Mouse (Mus musculus) bone marrow macrophage, adult 2 months (primary cell): ENCODE data around the gene Spsb1.

Experiments
- CTCF ChIP-seq: IDR thresholded peaks from 2 replicates; pipeline ENCODE4 v1.5.1; 2012; ENCODE audit warnings: low read depth, mild to moderate bottlenecking, low read length, moderate library complexity
- POLR2A ChIP-seq: IDR thresholded peaks from 2 replicates; pipeline ENCODE4 v1.6.1; 2012; ENCODE audit warnings: mild to moderate bottlenecking, low read depth, low read length, borderline replicate concordance

- no peak for TF ChIP-seq POLR2A
- TF ChIP-seq CTCF: no peak
Measured at GRCm38 (mm10) chr4:149949691-149950090, 5.2 kb downstream of the Spsb1 start.
